ENCODE assay signal across 18 mouse cellular contexts in the genomic region with DNA sequence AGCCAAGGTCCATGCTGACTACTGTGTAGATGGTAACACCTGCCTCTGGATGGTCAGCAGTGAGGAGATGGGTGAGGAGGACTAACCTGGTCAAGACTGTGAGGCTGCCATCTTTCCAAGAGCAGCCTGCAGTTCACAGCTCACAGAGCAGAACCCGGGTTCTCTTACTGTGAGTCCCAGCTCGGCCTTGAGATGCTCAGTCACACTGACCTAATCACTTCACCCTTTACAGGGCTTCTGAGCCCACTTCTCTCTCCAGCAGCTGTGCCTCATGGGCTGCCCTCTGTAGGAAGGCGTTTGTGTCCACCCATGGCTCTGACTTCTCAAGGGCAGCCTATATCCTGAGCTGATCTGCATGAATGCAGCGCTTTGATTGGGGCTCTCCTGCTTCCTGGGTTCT. TPM values are rescaled to one million over a fixed set of nuclear protein-coding genes. Genes with fewer than 3 reads are reported as not detected.
"Had no signal": no experiment of that assay in that cellular context is flagged by ENCODE, and none has a peak within 500 bp of the region (broad histone marks: within the 10 kb centered on the region; RNA-seq: fewer than 3 reads in every experiment).

No protein-coding gene starts in this region.

- H3K9me3 ChIP-seq: liver, embryonic 15.5 days; midbrain, embryonic 12.5 days; neural tube, embryonic 12.5 days; stomach, embryonic 15.5 days had no signal

- H3K4me2 ChIP-seq: liver, embryonic 15.5 days; lung, embryonic 14.5 days; midbrain, embryonic 12.5 days; neural tube, embryonic 12.5 days; stomach, embryonic 15.5 days had no signal

- H3K4me3 ChIP-seq: liver, embryonic 15.5 days; megakaryocyte, embryonic 14.5 days; midbrain, embryonic 12.5 days; neural tube, embryonic 12.5 days; stomach, embryonic 15.5 days had no signal

- H3K9ac ChIP-seq: liver, embryonic 15.5 days; liver, postnatal 0 days; lung, embryonic 14.5 days; midbrain, embryonic 12.5 days; neural tube, embryonic 12.5 days; stomach, embryonic 15.5 days had no signal

- H3K27me3 ChIP-seq: liver, embryonic 15.5 days; megakaryocyte, embryonic 14.5 days; midbrain, embryonic 12.5 days; neural tube, embryonic 12.5 days; stomach, embryonic 15.5 days had no signal

- ATAC-seq: liver, postnatal 0 days; midbrain, embryonic 16.5 days had no signal

- H3K27ac ChIP-seq: liver, embryonic 15.5 days; macrophage; midbrain, embryonic 12.5 days; neural tube, embryonic 12.5 days; stomach, embryonic 15.5 days; stomach, postnatal 0 days had no signal

- H3K4me1 ChIP-seq: megakaryocyte, embryonic 14.5 days had no signal

- H3K36me3 ChIP-seq: liver, embryonic 15.5 days; midbrain, embryonic 12.5 days; neural tube, embryonic 12.5 days; stomach, embryonic 15.5 days had no signal

- DNase-seq: liver, postnatal 0 days; lung, embryonic 14.5 days; lung, postnatal 14 days; lung, postnatal 36 days; midbrain, embryonic 14.5 days; right cerebral cortex, postnatal 14 days; thymus, adult 2 months; thymus, postnatal 25 days; thymus, postnatal 4 days had no signal

RNA-seq across cellular contexts. Expression of a gene that starts 27.1 kb away (rescaled TPM):
- total RNA-seq: monocyte, adult 5-6 weeks had no signal
